Mouse (Mus musculus) thymus, adult 2 months (tissue): ENCODE measurements around the gene Dad1. TPM values are rescaled to one million over a fixed set of nuclear protein-coding genes. Genes with fewer than 3 reads are reported as not detected.
A peak's percentile ranks its signal among the peaks of the same experiment; 100 is the strongest.

ENCODE experiments used
- DNase-seq: peaks from one replicate; pipeline ENCODE4 v3.0.0; 2021
- H3K27ac ChIP-seq: fragments of 200-500 bp; 2 replicates; pipeline ENCODE4 v1.5.1; 2012; ENCODE audit warnings: low read length, control low read depth; ENCODE audit not compliant: control insufficient read depth, insufficient read depth
- H3K27me3 ChIP-seq: fragments of 200-500 bp; 2 replicates; pipeline ENCODE4 v1.6.1; 2012; ENCODE audit warnings: mild to moderate bottlenecking, low read length, moderate library complexity, mixed read lengths; ENCODE audit not compliant: control insufficient read depth, insufficient read depth
- H3K36me3 ChIP-seq: fragments of 200-500 bp; 2 replicates; pipeline ENCODE4 v1.6.1; 2012; ENCODE audit warnings: mild to moderate bottlenecking, low read length, moderate library complexity; ENCODE audit not compliant: control insufficient read depth, insufficient read depth
- H3K4me1 ChIP-seq: fragments of 200-500 bp; replicated peaks from 2 replicates; pipeline ENCODE4 v1.6.1; 2012; ENCODE audit warnings: low read length; ENCODE audit not compliant: control insufficient read depth, insufficient read depth
- H3K4me3 ChIP-seq: fragments of 200-500 bp; 2 replicates; pipeline ENCODE4 v1.5.1; 2012; ENCODE audit warnings: mild to moderate bottlenecking, low read length, control low read depth, moderate library complexity; ENCODE audit not compliant: control insufficient read depth, insufficient read depth
- CTCF ChIP-seq: fragments of 200-500 bp; IDR thresholded peaks from 2 replicates; pipeline ENCODE4 v1.5.1; 2012; ENCODE audit warnings: mild to moderate bottlenecking, control low read depth, low read length, moderate library complexity, borderline replicate concordance; ENCODE audit not compliant: control insufficient read depth, poor library complexity, insufficient read depth; ENCODE audit errors: extremely low read depth
- POLR2A ChIP-seq: fragments of 200-500 bp; IDR thresholded peaks from 2 replicates; pipeline ENCODE4 v1.6.1; 2012; ENCODE audit warnings: mild to moderate bottlenecking, low read length, control low read depth, moderate library complexity; ENCODE audit not compliant: control insufficient read depth, poor library complexity, insufficient read depth; ENCODE audit errors: extremely low read depth
- WGBS: fragments of 180-500 bp; shearing (Covaris S2); methylation state at CpG from one replicate; pipeline ENCODE4 v1.1.7; 2018; 5-methylcytosine and 5-hydroxymethylcytosine counted together
- polyA plus RNA-seq: library from polyadenylated mRNA; depleted of rRNA; stranded (reverse); fragments of >200 nt; gene quantifications from 2 replicates; pipeline ENCODE4 v1.2.3, GENCODE M21; 2012

The Dad1 gene
- polyA plus RNA-seq, 1 experiment: 641 TPM

GRCm38 (mm10) chr14:54236881-54237280, 17.0 kb downstream of the Dad1 start:
- WGBS: 81% methylated on average over 5 of the region's 5 CpGs
- H3K27me3 ChIP-seq: no peaks in the 10 kb centered on the region

GRCm38 (mm10) chr14:54235825-54236540, 17.9 kb downstream of the Dad1 start:
- Histone ChIP-seq H3K36me3 (peaks cover 12% of the 10 kb centered on the region), H3K27me3 (no peaks in the 10 kb centered on the region), H3K27ac (peak overlapping the region; percentile 48), H3K4me3 (no peak overlapping the region), H3K4me1 (peaks cover 64% of the 10 kb centered on the region)
- TF ChIP-seq CTCF (no peak), POLR2A (no peak)
- 96% methylated on average over 5 of the region's 5 CpGs for WGBS
- no peak for DNase-seq

More at GRCm38 (mm10) chr14:54236881-54237280, 17.0 kb downstream of the Dad1 start:
- Histone ChIP-seq H3K27ac (peak overlapping the region; percentile 56; the same call in 1 of the 2 replicates), H3K4me1 (peaks cover 56% of the 10 kb centered on the region), H3K4me3 (no peak overlapping the region), H3K36me3 (peaks cover 21% of the 10 kb centered on the region)
- TF ChIP-seq POLR2A (no peak), CTCF (no peak)
- no peak for DNase-seq

GRCm38 (mm10) chr14:54234231-54235040, 19.5 kb downstream of the Dad1 start:
- Histone ChIP-seq H3K27ac (peak overlapping the region; percentile 93), H3K27me3 (no peaks in the 10 kb centered on the region)

GRCm38 (mm10) chr14:54233559-54234143, 20.3 kb downstream of the Dad1 start:
- DNase-seq: no peak
- 0 out of 2 replicates have a peak, but pooled peaks cover 5% of the 10 kb centered on the region for H3K36me3 ChIP-seq
- H3K27ac ChIP-seq: peak overlapping the region; percentile 93
- peaks cover 80% of the 10 kb centered on the region for H3K4me1 ChIP-seq
- no peaks in the 10 kb centered on the region for H3K27me3 ChIP-seq
- no peak overlapping the region for H3K4me3 ChIP-seq
- WGBS: 24% methylated on average over 16 of the region's 16 CpGs
- TF ChIP-seq POLR2A: no peak

More at GRCm38 (mm10) chr14:54234231-54235040, 19.5 kb downstream of the Dad1 start:
- Histone ChIP-seq H3K4me3 (no peak overlapping the region), H3K36me3 (0 out of 2 replicates have a peak, but pooled peaks cover 5% of the 10 kb centered on the region), H3K4me1 (peaks cover 75% of the 10 kb centered on the region)
- TF ChIP-seq POLR2A: no peak
- TF ChIP-seq CTCF: no peak; the same call in 1 of the 2 replicates
- 92% methylated on average over 20 of the region's 20 CpGs for WGBS
- no peak for DNase-seq

GRCm38 (mm10) chr14:54232811-54233558, 20.9 kb downstream of the Dad1 start:
- H3K4me1 ChIP-seq: peaks cover 79% of the 10 kb centered on the region
- H3K4me3 ChIP-seq: no peak overlapping the region
- no peaks in the 10 kb centered on the region for H3K27me3 ChIP-seq
- 0 out of 2 replicates have a peak, but pooled peaks cover 5% of the 10 kb centered on the region for H3K36me3 ChIP-seq
- 2% methylated on average over 9 of the region's 9 CpGs for WGBS
- peak overlapping the region; percentile 93 for H3K27ac ChIP-seq
- TF ChIP-seq POLR2A (peak; percentile 33; the same call in 1 of the 2 replicates), CTCF (no peak)
- DNase-seq: peak; percentile 85
